Mouse (Mus musculus): Measurements from ENCODE around the gene Cacnb2.

DNA sequence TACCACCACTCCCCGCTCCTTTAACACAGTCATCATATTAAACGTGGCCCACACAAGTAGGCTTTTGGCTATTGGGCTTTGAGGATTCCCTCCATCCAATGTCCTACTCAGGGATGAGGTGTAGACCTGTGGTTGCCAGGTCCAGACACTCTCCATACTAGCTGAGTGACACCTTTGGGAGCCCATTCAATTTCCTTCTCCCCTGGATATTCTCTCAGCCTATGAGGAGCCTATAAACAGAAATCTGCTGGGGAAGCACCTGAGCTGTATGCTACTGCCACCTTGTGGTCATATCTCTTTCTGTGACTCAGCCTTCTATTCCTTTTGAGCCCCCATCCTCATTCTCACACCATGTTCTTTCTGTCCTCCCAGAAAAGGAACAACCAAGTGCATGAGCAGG, 108.9 kb downstream of the Cacnb2 start:
- TF ChIP-seq MAFK (IDR thresholded peaks at IDR 0.05; ENCODE audit: insufficient read depth, low read depth, low read length) = peak; percentile 69; the same call in 1 of the 2 replicates
- no peak for TF ChIP-seq CHD2 (IDR thresholded peaks at IDR 0.05; ENCODE audit: low read depth, low read length)
- TF ChIP-seq HCFC1 (IDR thresholded peaks at IDR 0.05; ENCODE audit: borderline replicate concordance, insufficient read depth, low read length) = no peak

Data from ES-E14 (cell line).